Mouse (Mus musculus): ENCODE results near the gene Usp33.
A peak's percentile ranks its signal among the peaks of the same experiment; 100 is the strongest.

Usp33 gene

GRCm38 (mm10) chr3:152342961-152343517, 3.2 kb upstream of the Usp33 start:
- DNase-seq (ENCODE audit: low spot score): no peak

GRCm38 (mm10) chr3:152346633-152347141, 409 bp downstream of the Usp33 start:
- DNase-seq (ENCODE audit: low spot score): peak; percentile 38

GRCm38 (mm10) chr3:152347227-152347626, 949 bp downstream of the Usp33 start:
- DNase-seq (ENCODE audit: low spot score): no peak

GRCm38 (mm10) chr3:152348011-152348830, 1.9 kb downstream of the Usp33 start:
- DNase-seq (ENCODE audit: low spot score): no peak

- DNase-seq (ENCODE audit: low spot score): no peak
These were observed 4.2 kb downstream of the Usp33 start for GRCm38 (mm10) chr3:152350431-152350830.

- no peak for DNase-seq (ENCODE audit: low spot score)
These were observed 4.7 kb downstream of the Usp33 start for GRCm38 (mm10) chr3:152350966-152351365.

- no peak for DNase-seq (ENCODE audit: low spot score)
These were observed 6.0 kb downstream of the Usp33 start for GRCm38 (mm10) chr3:152352289-152352688.

- no peak for DNase-seq (ENCODE audit: low spot score)
These were observed 7.3 kb downstream of the Usp33 start for GRCm38 (mm10) chr3:152353434-152354177.

GRCm38 (mm10) chr3:152355361-152355760, 9.1 kb downstream of the Usp33 start:
- DNase-seq (ENCODE audit: low spot score): no peak

- DNase-seq (ENCODE audit: low spot score): no peak
These were observed 10.5 kb downstream of the Usp33 start for GRCm38 (mm10) chr3:152356751-152357150.

- no peak for DNase-seq (ENCODE audit: low spot score)
These were observed 12.9 kb downstream of the Usp33 start for GRCm38 (mm10) chr3:152359151-152359550.

- DNase-seq (ENCODE audit: low spot score): no peak
These were observed 17.9 kb downstream of the Usp33 start for GRCm38 (mm10) chr3:152364181-152364580.

- no peak for DNase-seq (ENCODE audit: low spot score)
These were observed 29.8 kb downstream of the Usp33 start for GRCm38 (mm10) chr3:152376063-152376462.

- no peak for DNase-seq (ENCODE audit: low spot score)
These were observed 37.8 kb downstream of the Usp33 start for GRCm38 (mm10) chr3:152384106-152384505.

GRCm38 (mm10) chr3:152395350-152396277, 49.3 kb downstream of the Usp33 start, which contains the start of gene Zzz3:
Zzz3 (plus strand) TSS chr3:152395473.
- DNase-seq (ENCODE audit: low spot score): peak; percentile 85

GRCm38 (mm10) chr3:152396278-152396987, 50.2 kb downstream of the Usp33 start:
- DNase-seq (ENCODE audit: low spot score): peak; percentile 98

- DNase-seq (ENCODE audit: low spot score): peak; percentile 9
These were observed 50.7 kb downstream of the Usp33 start for GRCm38 (mm10) chr3:152396988-152397314.

GRCm38 (mm10) chr3:152397335-152397940, 51.2 kb downstream of the Usp33 start:
- DNase-seq (ENCODE audit: low spot score): no peak

- DNase-seq (ENCODE audit: low spot score): peak; percentile 19
These were observed 54.2 kb downstream of the Usp33 start for GRCm38 (mm10) chr3:152400441-152400840.

- DNase-seq (ENCODE audit: low spot score): no peak
These were observed 54.6 kb downstream of the Usp33 start for GRCm38 (mm10) chr3:152400875-152401274.

All from urinary bladder, postnatal 25 days (tissue).